Mouse (Mus musculus): Measurements from ENCODE around the gene Ube2v1.
"Not testable (repeated sequence)": the region's sequence is repeated elsewhere in the genome, so short reads cannot be mapped to it uniquely, and the experiment has no call there.

The Ube2v1 gene

DNA sequence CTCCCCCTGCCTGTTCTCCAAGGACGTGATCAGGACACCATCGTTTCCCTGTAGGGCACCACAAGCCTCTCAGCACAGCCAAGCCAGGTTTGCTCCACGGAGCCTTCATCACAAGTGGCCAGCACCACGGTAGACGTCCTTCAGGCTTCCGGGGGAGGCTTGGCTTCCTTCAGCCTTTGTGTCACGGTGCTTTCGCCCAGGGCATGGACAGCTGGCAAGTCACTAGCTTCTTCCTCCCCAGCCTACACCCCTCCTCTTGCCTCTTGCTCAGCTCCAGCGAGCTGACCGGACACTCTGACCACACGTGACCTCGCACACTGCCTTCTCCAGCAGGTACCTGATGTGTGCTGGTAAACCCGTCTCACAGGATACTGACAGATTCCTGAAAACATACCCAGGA is 9.5 kb downstream of the Ube2v1 start:
- DNase-seq (ENCODE audit: low spot score): peak; percentile 27

DNA sequence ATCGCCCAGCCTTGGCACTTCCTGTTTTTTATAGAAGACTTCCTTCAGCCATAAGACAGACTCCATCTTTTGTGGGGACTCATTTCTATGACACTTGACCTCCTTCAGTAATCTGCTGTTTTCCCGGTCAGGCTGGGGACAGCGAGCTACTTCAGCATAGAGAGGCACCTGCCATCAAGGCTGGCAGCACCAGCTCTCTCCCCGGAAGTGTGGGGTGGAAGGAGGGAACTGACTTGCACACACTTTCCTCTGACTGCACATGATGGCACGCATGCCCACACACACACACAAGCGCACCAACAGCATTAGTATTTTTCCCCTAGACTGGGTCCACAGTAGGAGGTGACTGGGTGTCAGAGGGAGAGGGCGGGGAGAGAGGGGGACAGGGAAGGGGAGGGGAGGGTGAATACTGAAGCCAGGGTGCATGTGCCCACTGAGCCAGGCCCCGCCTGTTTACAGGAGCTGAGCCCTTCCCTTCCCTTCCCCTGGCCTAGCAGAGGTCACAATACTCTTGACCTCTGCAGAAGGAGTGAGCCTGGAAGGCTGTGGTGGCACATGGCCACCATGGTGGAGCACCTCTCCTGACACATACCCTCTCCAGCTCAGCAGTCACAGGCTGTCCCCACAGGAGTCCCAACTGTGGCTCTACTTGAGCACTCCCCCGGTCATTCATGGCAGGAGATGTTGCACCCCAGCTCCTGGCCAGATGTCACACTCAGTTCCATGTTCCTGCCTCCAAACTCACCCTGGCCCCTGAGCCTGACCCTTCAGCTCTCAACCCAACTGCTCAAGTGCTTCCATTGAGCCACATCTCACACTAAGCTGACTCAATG is 10.4 kb downstream of the Ube2v1 start:
- DNase-seq (ENCODE audit: low spot score): no peak

DNA sequence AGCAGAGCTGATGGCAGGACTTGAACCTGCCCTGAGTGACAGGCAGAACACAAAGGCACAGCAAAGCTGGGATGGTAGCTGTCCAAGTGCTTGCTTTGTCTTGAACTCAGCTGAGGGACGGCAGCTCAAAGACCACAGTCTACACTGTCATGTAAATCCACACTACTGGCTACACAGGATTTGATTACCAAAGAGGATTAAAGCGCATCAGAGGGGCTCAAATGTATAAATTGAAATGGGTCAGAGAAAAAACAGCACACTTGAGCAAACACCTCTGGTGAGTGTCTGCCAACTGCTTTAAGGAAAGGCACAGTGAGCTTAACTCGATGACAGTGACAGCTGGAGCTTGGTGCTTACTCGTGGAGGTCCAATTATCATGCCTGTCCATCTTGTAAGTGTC is 14.4 kb downstream of the Ube2v1 start:
- no peak for DNase-seq (ENCODE audit: low spot score)

DNA sequence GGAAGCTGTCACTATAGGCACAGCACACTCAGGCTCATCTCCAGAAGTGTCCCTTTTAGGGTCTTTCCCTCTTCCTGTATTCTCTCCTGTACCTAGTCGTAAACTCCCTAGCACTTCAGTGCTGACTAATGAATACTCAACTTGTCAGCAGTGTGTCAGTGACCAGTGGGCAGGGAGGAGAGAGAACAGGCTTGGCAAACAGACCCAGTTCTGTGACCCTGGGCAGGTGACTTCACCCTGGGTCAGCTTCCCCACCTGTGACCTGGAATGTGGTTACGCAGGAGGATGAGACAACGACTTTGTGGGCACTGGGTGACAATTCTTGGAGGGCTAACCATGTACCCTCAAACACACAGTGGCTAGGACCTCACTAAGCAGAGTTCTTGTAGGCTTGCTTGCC is 14.9 kb downstream of the Ube2v1 start:
- DNase-seq (ENCODE audit: low spot score): no peak

DNA sequence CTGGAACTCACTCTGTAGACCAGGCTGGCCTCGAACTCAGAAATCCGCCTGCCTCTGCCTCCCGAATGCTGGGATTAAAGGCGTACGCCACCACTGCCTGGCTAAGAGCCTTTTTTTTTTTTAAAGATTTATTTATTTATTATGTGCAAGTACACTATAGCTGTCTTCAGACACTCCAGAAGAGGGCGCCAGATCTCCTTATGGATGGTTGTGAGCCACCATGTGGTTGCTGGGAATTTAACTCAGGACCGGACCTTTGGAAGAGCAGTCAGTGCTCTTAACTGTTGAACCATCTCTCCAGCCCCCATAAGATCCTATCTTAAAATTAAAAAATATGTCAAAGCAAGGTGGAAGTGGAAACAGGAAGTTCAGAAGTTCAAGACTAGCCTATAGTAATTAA is 18.6 kb downstream of the Ube2v1 start:
- DNase-seq (ENCODE audit: low spot score): not testable (repeated sequence)

GRCm38 (mm10) chr2:167612122-167612521 is 19.8 kb downstream of the Ube2v1 start:
- no peak for DNase-seq (ENCODE audit: low spot score)

GRCm38 (mm10) chr2:167611287-167611686 is 20.6 kb downstream of the Ube2v1 start:
- no peak for DNase-seq (ENCODE audit: low spot score)

DNA sequence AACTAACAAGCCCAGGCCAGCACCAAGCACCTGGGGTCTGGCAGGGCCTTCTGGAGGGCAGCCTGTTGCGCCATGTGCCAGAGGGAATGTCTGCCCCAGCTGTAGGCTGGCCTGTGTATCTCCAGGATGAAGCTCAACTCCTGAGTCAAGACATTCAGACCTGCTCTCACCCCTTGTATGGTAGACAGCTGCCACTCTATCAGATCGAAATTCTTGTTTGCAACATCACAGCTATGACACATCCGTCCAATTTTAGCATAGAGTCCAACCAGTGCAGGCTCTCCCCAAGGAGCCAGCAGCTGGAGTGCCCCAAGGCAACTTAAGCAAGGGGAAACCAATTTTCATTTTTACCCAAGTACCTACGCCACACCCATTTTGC is 25.2 kb downstream of the Ube2v1 start:
- DNase-seq (ENCODE audit: low spot score): no peak

DNA sequence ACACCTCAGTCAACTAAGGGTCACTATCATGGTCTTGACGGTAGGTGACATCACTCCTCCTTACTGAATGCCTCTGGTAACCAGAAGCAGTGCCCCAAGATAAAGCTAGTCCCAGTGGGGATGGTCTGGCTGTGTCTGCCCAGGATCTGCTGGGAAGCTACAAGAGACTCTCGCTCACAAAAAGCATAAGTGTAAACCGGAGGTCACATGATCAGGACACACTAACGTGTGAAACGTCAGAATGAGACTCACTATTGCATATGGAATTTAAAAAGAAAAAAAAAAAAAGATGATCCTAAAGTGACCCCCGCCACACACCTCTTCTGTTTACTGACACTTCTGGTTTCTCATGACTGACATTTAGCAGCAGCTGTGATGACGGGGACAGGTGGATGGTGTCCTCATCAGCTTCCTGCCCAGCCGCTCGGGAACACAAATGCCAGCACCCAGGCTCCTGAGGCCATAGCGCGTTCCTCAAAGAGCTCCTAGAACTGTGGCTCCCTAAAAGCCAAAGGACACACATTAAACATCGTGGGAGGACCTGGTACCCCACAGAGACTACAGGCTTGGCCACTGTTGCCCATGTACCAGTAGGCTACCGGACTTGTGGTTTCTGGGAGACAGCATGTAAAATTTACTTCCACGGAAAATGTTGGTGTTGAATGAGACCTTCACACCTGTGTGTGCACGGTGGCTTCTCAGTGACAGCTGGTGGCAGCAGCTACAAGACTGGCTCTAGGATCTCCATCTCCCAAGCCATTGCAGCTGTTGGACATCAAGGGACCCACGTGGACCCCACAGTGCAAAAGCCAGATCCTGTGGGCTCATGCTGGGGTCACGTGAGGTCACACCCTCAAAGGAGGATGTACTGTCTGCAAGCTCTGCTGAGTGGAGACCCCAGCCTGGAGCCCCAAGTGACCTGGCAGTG is 25.8 kb downstream of the Ube2v1 start:
- DNase-seq (ENCODE audit: low spot score): no peak

GRCm38 (mm10) chr2:167605178-167605794 is 26.6 kb downstream of the Ube2v1 start:
- DNase-seq (ENCODE audit: low spot score): peak; percentile 85

- peak; percentile 49 for DNase-seq (ENCODE audit: low spot score)
Measured at GRCm38 (mm10) chr2:167602978-167603377, 28.9 kb downstream of the Ube2v1 start.

- DNase-seq (ENCODE audit: low spot score): no peak
Measured at GRCm38 (mm10) chr2:167602364-167602763, 29.5 kb downstream of the Ube2v1 start.

DNA sequence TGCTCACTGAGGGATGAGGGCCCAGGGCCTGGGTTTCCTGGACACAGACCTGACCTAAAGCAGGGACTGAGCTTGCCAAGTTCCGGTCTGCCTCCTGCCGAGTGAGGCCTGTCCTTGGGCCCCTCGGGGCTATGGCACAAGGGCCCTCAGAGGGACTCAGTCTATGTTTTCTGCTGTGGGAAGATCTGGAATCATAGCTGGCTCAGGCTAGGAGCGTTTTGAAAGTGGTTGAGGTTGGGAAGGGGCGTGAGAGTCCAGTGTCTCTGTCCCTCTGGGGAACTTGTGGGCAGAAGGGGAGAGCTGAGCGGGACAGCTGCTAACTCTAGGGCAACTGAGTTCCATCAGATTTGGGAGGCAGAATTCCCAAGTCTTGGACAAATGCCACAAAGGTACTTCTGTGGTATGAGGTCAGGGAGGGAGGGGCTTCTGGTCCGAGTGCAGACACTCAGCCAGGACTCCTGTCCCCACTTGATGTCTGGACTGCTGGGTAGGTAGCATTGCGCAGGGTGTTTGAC is 31.4 kb downstream of the Ube2v1 start:
- DNase-seq (ENCODE audit: low spot score): no peak

- no peak for DNase-seq (ENCODE audit: low spot score)
Measured at GRCm38 (mm10) chr2:167599917-167600316, 32.0 kb downstream of the Ube2v1 start.

GRCm38 (mm10) chr2:167599195-167599594 is 32.7 kb downstream of the Ube2v1 start:
- no peak for DNase-seq (ENCODE audit: low spot score)

DNA sequence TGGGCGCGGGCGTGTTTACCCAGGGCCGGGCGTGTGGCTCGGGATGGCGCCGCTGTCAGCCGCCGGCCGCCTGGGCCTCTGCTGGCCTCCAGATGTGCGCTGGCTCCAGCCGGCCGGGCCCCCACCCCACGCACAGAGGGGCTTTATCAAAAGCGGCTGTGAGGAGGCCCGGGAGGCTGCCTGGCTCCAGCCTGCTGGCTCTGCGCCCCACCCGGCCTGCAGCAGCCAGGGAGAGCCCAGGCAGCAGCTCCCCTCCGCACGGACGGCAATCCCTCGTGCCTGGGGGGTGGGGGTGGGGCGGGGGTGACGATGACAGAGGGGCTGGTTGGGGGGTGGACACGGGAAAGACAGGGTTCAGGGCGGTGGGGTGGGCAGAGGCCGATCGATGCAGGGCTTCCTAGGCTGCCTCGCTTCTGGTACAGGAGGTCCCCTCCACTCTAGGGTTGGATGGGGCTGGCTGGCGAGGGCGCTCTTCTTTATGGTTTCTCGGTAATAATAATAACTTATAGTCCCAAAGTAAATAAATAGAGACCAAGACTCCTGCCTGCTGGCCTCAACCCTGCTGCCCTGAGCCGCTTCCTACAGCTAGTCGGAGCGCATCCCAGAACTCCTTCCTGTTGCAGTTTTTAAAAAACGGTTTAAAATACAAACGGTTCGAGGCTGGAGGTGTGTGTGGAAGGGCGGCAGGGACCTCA is 34.3 kb downstream of the Ube2v1 start:
- DNase-seq (ENCODE audit: low spot score): peak; percentile 62

GRCm38 (mm10) chr2:167596726-167597491 is 35.0 kb downstream of the Ube2v1 start:
- DNase-seq (ENCODE audit: low spot score): no peak

DNA sequence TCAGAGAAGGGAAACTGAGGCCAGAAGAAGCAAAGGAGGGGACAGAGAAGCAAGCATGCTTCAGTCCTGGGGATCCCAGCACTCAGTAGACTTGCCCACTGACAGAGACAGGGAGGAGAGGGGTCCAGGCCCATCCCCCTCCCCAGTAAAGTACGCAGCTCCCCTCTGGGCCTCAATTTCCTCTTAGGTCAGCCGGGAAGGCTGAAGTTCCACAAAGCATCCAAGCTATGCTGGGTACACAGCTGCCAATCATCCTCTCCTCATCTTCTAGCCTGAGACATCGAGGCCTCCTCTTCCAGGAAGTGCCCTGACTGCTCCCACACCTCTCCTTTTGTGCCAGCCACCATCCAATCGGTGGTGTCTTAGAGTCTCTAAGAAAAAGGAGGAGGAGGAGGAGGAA is 35.6 kb downstream of the Ube2v1 start:
- no peak for DNase-seq (ENCODE audit: low spot score)

GRCm38 (mm10) chr2:167595761-167596171 is 36.1 kb downstream of the Ube2v1 start:
- DNase-seq (ENCODE audit: low spot score): peak; percentile 56

DNA sequence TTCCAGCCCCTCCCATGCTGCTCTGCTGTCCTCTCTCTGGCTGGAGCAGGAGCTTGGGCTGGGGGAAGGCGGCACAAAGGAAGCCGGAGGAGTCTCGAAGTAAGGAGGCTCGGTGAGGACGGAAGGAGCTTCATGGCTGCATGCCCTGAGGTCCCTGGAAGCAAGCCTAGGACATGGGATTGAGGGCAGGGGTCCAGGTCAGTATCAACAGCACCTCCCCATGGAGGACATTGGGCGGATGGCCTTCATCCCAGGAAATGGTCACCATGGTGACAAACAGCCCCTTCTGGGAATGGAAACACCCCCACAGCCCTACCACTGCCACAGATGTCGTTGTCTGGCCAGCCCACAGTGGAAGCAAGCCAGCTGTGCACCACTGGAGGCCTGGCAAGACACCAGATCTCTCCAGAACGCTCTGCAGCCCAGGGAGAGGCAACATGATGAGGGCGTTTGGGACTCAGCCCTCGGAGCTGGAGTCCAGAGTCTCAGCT is 37.4 kb downstream of the Ube2v1 start:
- peak; percentile 81 for DNase-seq (ENCODE audit: low spot score)
